Mouse (Mus musculus): Measurements from ENCODE around the gene Fbxo9.

The Fbxo9 gene

DNA sequence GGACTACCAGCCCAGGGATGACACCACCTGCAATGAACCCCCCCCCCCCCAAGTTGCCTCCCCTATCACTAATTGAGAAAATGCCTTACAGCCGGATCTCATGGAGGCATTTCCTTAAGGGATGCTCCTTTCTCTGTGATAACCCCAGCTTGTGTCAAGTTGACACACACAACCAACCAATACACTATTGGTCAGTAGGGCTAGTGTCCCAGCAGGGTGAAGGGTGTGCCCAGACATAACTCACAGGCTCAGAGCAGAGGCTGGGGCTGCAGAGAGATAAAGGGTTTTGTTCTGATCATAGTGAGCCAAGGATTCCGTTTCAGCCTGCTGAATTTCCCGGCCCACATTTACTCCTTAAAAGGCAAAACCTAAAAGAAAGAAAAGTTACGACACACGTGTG, 38.4 kb downstream of the Fbxo9 start:
- no peak for DNase-seq (ENCODE audit: low spot score)

- peak; percentile 33 for DNase-seq (ENCODE audit: low spot score)
These were observed 44.7 kb downstream of the Fbxo9 start for GRCm38 (mm10) chr9:78064121-78064520.

- DNase-seq (ENCODE audit: low spot score) = no peak
These were observed 46.5 kb downstream of the Fbxo9 start for GRCm38 (mm10) chr9:78062392-78062791.

GRCm38 (mm10) chr9:78059525-78060120, 49.2 kb downstream of the Fbxo9 start:
- no peak for DNase-seq (ENCODE audit: low spot score)

DNA sequence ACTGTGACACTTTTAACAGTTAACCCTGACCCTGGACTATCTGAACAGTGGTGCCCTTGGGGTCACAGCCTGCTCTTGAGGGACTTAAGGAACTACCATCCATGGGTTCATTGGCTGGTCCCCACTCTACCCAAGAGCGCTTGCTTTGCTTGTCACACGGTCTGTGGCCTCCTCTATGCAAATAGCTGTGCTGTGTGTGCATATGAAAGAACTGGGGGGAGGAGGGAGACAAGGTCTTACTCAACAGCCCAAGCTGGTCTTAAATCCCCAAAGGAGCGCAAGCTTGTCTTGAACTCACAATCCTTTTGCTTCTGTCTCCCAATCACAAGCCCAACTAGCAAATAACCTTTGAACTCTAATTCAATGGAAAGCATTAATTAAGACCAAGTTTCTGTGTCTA, 54.6 kb downstream of the Fbxo9 start:
- DNase-seq (ENCODE audit: low spot score) = no peak

GRCm38 (mm10) chr9:78053821-78054220, 55.0 kb downstream of the Fbxo9 start:
- DNase-seq (ENCODE audit: low spot score) = no peak

GRCm38 (mm10) chr9:78051677-78052076, 57.2 kb downstream of the Fbxo9 start, which contains the start of gene Gcm1:
TSS of gene Gcm1 (plus strand) at chr9:78051924.
- DNase-seq (ENCODE audit: low spot score) = no peak

- DNase-seq (ENCODE audit: low spot score) = no peak
These were observed 58.4 kb downstream of the Fbxo9 start for GRCm38 (mm10) chr9:78050452-78050970.

DNA sequence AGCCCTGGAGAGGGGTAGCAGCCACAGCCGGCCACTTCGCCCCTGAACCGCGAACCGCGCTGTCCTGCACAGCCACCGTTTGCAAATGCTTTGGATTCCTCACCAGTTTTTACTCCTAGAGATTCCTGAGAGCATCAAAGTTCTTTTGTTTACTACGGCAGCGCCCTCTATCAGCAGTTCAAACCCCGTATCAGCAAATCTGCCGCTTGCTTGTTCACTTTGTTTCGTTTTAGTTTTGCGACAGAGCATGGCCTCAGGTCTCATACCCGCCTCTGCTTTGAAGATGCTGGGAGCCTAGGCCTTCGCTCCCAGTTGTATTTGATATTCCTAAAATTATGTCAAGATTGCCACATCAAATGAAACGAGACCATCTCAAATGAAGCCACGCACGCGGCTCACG, 62.1 kb downstream of the Fbxo9 start:
- peak; percentile 26 for DNase-seq (ENCODE audit: low spot score)

GRCm38 (mm10) chr9:78045171-78045570, 63.7 kb downstream of the Fbxo9 start:
- no peak for DNase-seq (ENCODE audit: low spot score)

GRCm38 (mm10) chr9:78038755-78039489, 69.9 kb downstream of the Fbxo9 start:
- DNase-seq (ENCODE audit: low spot score) = peak; percentile 93

- no peak for DNase-seq (ENCODE audit: low spot score)
These were observed 73.0 kb downstream of the Fbxo9 start for GRCm38 (mm10) chr9:78035831-78036230.

GRCm38 (mm10) chr9:78035296-78035695, 73.6 kb downstream of the Fbxo9 start:
- no peak for DNase-seq (ENCODE audit: low spot score)

DNA sequence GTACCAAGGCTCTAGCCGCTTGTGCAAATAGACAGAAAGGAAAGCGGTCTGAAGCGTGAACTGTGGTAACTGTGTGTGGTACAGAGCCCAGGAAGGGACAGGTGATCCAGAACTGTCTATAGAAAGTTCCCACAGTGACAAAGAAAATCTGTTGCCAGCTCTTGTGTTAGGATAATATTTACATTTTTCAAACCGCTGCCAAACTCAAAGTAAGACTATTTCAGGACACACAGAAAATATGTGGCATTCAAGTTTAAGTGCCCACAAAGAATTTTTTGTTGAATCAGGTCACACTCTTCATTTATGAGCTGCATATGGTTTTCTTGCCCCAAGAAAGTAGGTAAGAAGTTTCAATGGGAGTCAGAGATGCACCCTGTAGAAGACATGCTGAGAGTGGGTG, 75.9 kb downstream of the Fbxo9 start:
- DNase-seq (ENCODE audit: low spot score) = no peak

Data from embryo, embryonic 10 days (tissue).